7 mouse cellular contexts compared by ENCODE assay signal in the genomic region with DNA sequence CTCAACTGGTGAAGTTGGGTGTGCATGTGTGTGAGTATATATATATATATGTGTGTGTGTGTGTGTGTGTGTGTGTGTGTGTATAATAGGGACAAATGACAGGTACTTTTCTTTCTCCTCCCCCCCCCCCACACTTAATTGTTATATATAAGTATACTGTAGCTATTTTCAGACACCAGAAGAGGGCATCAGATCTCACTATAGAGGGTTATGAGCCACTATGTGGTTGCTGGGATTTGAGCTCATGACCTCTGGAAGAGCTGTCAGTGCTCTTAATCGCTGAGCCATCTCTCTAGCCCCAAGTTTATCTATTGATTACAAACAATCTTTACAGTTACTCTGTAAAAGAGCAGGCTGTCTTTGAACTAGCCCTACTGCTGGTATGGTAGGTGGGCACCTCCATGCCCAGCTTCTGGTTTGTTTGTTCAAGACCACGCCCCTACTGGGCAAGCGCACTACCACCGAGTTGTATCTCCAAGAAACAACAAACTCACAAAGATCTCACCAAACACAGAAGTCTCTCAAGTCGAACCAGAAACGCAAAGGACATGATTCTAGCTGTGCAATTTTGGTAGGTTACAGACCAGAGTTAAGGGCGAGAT. TPM values are rescaled to one million over a fixed set of nuclear protein-coding genes. Genes with fewer than 3 reads are reported as not detected.
DNase-seq lines count a peak whose midpoint lies in the region; ATAC-seq and TF ChIP-seq lines count a peak whose summit lies in the region.

No protein-coding gene starts in this region.

- no peaks in the 10 kb centered on the region for H3K9me3 ChIP-seq in neural tube, embryonic 11.5 days (ENCODE audit: control insufficient read depth, low read length)
- no peaks in the 10 kb centered on the region for H3K9me3 ChIP-seq in limb, embryonic 15.5 days
- no peaks in the 10 kb centered on the region for H3K9me3 ChIP-seq in stomach, postnatal 0 days (ENCODE audit: control insufficient read depth, low read length)

- no peaks in the 10 kb centered on the region for H3K27me3 ChIP-seq in neural tube, embryonic 11.5 days (ENCODE audit: control insufficient read depth, insufficient read depth, low read length)
- H3K27me3 ChIP-seq in limb, embryonic 15.5 days = no peaks in the 10 kb centered on the region
- H3K27me3 ChIP-seq in stomach, postnatal 0 days (ENCODE audit: control insufficient read depth, insufficient read depth, low read length) = no peaks in the 10 kb centered on the region

- no peak overlapping the region for H3K27ac ChIP-seq in neural tube, embryonic 11.5 days (ENCODE audit: low read depth, low read length)
- 0 out of 2 replicates have a peak overlapping the region, but pooled peaks have one; percentile 86 for H3K27ac ChIP-seq in limb, embryonic 15.5 days
- peak overlapping the region; percentile 45; the same call in 1 of the 2 replicates for H3K27ac ChIP-seq in stomach, postnatal 0 days (replicated peaks)

- TF ChIP-seq EP300 in stomach, postnatal 0 days (optimal IDR thresholded peaks at IDR 0.05) = no peak

- peak; percentile 68 for ATAC-seq in neural tube, embryonic 11.5 days (ENCODE audit: insufficient read depth, low FRiP score, low TSS enrichment)
- ATAC-seq in erythroblast, adult 5-6 weeks (replicated peaks; ENCODE audit: low FRiP score, poor library complexity, severe bottlenecking) = peak; percentile 62
- ATAC-seq in limb, embryonic 15.5 days (ENCODE audit: insufficient number of reproducible peaks, low FRiP score, low TSS enrichment, low read depth) = 0 out of 2 replicates have a peak, but pooled peaks have one; percentile 7
- peak; percentile 52 for ATAC-seq in stomach, postnatal 0 days (ENCODE audit: low FRiP score, low TSS enrichment)
- no peak; the same call in 1 of the 2 replicates for ATAC-seq in monocyte, adult 5-6 weeks (replicated peaks; ENCODE audit: insufficient number of reproducible peaks, low FRiP score, low TSS enrichment, poor library complexity, severe bottlenecking)

- peak overlapping the region; percentile 83 for H3K4me2 ChIP-seq in neural tube, embryonic 11.5 days (ENCODE audit: low read depth)
- H3K4me2 ChIP-seq in limb, embryonic 15.5 days = peak overlapping the region; percentile 59
- H3K4me2 ChIP-seq in stomach, postnatal 0 days (replicated peaks; ENCODE audit: low read depth) = peak overlapping the region; percentile 70

- 1% methylated on average over 7 of the region's 7 CpGs for WGBS in neural tube, embryonic 11.5 days
- WGBS in limb, embryonic 15.5 days = 2% methylated on average over 7 of the region's 7 CpGs
- WGBS in stomach, postnatal 0 days = 2% methylated on average over 7 of the region's 7 CpGs

- peak; percentile 36 for TF ChIP-seq CTCF in stomach, postnatal 0 days (IDR thresholded peaks at IDR 0.05; ENCODE audit: low read depth)

- peaks cover 6% of the 10 kb centered on the region; the same call in 1 of the 2 replicates for H3K4me1 ChIP-seq in neural tube, embryonic 11.5 days (ENCODE audit: control insufficient read depth, insufficient read depth, low read length)
- H3K4me1 ChIP-seq in limb, embryonic 15.5 days = peaks cover 24% of the 10 kb centered on the region
- H3K4me1 ChIP-seq in stomach, postnatal 0 days (replicated peaks; ENCODE audit: control insufficient read depth, insufficient read depth) = no peaks in the 10 kb centered on the region

- H3K36me3 ChIP-seq in neural tube, embryonic 11.5 days (ENCODE audit: control insufficient read depth, insufficient read depth, low read length) = 0 out of 2 replicates have a peak, but pooled peaks cover 2% of the 10 kb centered on the region
- H3K36me3 ChIP-seq in limb, embryonic 15.5 days = peaks cover 14% of the 10 kb centered on the region
- H3K36me3 ChIP-seq in stomach, postnatal 0 days (ENCODE audit: control insufficient read depth, insufficient read depth, low read length) = peaks cover 5% of the 10 kb centered on the region; the same call in 1 of the 2 replicates

- H3K4me3 ChIP-seq in neural tube, embryonic 11.5 days (ENCODE audit: low read depth, low read length) = peak overlapping the region; percentile 82
- peak overlapping the region; percentile 68 for H3K4me3 ChIP-seq in limb, embryonic 15.5 days
- H3K4me3 ChIP-seq in stomach, postnatal 0 days (ENCODE audit: low read depth, low read length) = peak overlapping the region; percentile 79

- H3K9ac ChIP-seq in neural tube, embryonic 11.5 days (ENCODE audit: low read length) = no peak overlapping the region
- H3K9ac ChIP-seq in limb, embryonic 15.5 days = no peak overlapping the region
- no peak overlapping the region for H3K9ac ChIP-seq in stomach, postnatal 0 days (ENCODE audit: low read length)

- no peak for DNase-seq in neural tube, embryonic 11.5 days (ENCODE audit: low spot score)
- DNase-seq in neural tube, embryonic 10.5 days (ENCODE audit: extremely low spot score, low spot score) = no peak
- no peak for DNase-seq in stomach, postnatal 0 days (ENCODE audit: low spot score)
- DNase-seq in right cerebral cortex, adult 2 months (ENCODE audit: low spot score in 2 of 2) = no peak

RNA-seq across cellular contexts. Expression of gene Wdr4, which starts 0.3 kb away (rescaled TPM):
- 40.1 and 42.5 TPM in 2 replicates for polyA plus RNA-seq in neural tube, embryonic 11.5 days (2014; fragmentation: Nextera tagmentation; extraction: Ambion mirVana)
- total RNA-seq in erythroblast, adult 5-6 weeks (2015; ENCODE audit: low replicate concordance) = 1.0 and 1.9 TPM in 2 replicates
- total RNA-seq in erythroblast, adult 5-6 weeks (2017; ENCODE audit: low replicate concordance) = 4.3 and 8.6 TPM in 2 replicates
- polyA plus RNA-seq in limb, embryonic 15.5 days (2015; fragmentation: Nextera tagmentation; extraction: Ambion mirVana) = 33.8 and 35.2 TPM in 2 replicates
- polyA plus RNA-seq in stomach, postnatal 0 days (2015; fragmentation: Nextera tagmentation; extraction: Ambion mirVana) = 14.9 and 15.6 TPM in 2 replicates
- 4.3 to 6.1 TPM (median 5.3 TPM) in 3 replicates for total RNA-seq in monocyte, adult 5-6 weeks (2017)

RNA-seq across cellular contexts. Expression of gene Ndufv3, which starts 0.5 kb away (rescaled TPM):
- 250 and 260 TPM in 2 replicates for polyA plus RNA-seq in neural tube, embryonic 11.5 days (2014; fragmentation: Nextera tagmentation; extraction: Ambion mirVana)
- total RNA-seq in erythroblast, adult 5-6 weeks (2015; ENCODE audit: low replicate concordance) = 35.9 and 40.1 TPM in 2 replicates
- total RNA-seq in erythroblast, adult 5-6 weeks (2017; ENCODE audit: low replicate concordance) = 41.1 and 65.8 TPM in 2 replicates
- polyA plus RNA-seq in limb, embryonic 15.5 days (2015; fragmentation: Nextera tagmentation; extraction: Ambion mirVana) = 251 and 280 TPM in 2 replicates
- polyA plus RNA-seq in stomach, postnatal 0 days (2015; fragmentation: Nextera tagmentation; extraction: Ambion mirVana) = 334 and 344 TPM in 2 replicates
- 166 to 246 TPM (median 210 TPM) in 3 replicates for total RNA-seq in monocyte, adult 5-6 weeks (2017)

RNA-seq across cellular contexts. Expression of gene Pknox1, which starts 45.1 kb away (rescaled TPM):
- polyA plus RNA-seq in neural tube, embryonic 11.5 days (2014; fragmentation: Nextera tagmentation; extraction: Ambion mirVana) = 46.4 and 52.4 TPM in 2 replicates
- 8.5 and 8.6 TPM in 2 replicates for total RNA-seq in erythroblast, adult 5-6 weeks (2015; ENCODE audit: low replicate concordance)
- total RNA-seq in erythroblast, adult 5-6 weeks (2017; ENCODE audit: low replicate concordance) = 6.9 and 15.9 TPM in 2 replicates
- polyA plus RNA-seq in limb, embryonic 15.5 days (2015; fragmentation: Nextera tagmentation; extraction: Ambion mirVana) = 30.8 and 32.2 TPM in 2 replicates
- 9.5 and 9.8 TPM in 2 replicates for polyA plus RNA-seq in stomach, postnatal 0 days (2015; fragmentation: Nextera tagmentation; extraction: Ambion mirVana)
- total RNA-seq in monocyte, adult 5-6 weeks (2017) = 26.9 to 32.1 TPM (median 29.4 TPM) in 3 replicates
